Mouse (Mus musculus) c-Kit-positive CD71-positive TER-119-positive erythroid progenitor cells, embryonic 14.5 days (primary cell): ENCODE results near the gene Mcpt4.
"Not testable (repeated sequence)": the region's sequence is repeated elsewhere in the genome, so short reads cannot be mapped to it uniquely, and the experiment has no call there.

ENCODE experiments used
- DNase-seq: peaks from one replicate; pipeline ENCODE4 v3.0.0-alpha.2; 2013; ENCODE audit warnings: low spot score

The Mcpt4 gene

DNA sequence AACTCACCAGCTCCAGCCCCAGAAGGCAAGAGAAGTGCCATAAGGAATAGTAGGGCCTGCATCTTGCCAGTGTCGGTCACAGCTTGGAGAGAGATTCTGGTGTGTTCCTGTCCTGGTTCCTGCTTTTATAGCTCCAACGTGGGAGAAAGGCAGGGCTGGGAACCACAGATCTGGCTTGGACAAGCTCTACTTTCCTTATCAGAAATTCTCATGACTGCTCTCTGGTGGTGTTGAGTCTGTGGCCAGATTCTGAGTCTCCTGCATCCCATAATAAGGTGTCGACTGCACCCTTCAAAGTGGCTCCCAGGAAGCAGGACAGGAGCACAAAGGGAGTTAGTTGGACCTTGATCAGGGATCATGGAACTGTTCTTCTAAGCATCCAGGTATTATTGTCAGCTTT is at the start of gene Mcpt4:
TSS of gene Mcpt4 (minus strand) at position 101 of the 400 bp plus-strand sequence.
- not testable (repeated sequence) for DNase-seq

DNA sequence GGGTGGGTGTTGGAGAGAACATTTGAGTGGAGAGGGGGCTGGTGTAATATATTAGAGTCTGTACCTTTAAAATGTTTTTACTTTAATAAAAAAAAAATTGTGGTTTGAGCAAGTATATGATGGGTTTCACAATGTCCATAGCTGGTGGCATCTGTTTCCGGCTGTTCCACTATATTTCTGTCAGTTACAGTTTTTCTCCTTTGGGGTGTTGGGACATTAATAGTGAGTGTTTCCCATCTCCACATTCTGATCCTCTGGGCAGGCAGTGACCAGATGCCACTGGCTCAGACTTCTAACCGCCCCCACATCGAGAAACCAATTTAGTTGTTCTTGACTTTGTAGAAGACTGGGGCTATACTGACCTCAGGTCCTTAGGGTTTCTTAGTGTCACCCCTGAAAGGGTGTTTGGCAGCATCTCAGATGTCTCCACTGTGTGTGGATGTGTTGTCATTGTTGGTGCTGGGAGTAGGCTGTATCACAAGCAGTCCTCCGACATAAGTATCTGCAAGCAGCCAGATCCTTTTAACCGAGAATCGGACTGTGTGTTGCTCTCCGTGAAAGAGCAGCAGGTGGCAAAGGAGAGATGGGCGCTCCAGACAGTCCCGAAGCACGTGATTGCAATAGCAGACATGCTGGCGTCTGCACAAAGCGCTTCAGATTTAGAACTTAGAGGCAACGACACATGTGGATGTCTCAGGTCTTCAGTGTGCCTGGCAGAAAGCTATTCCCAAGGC is 43.5 kb upstream of the Mcpt4 start:
- no peak for DNase-seq

DNA sequence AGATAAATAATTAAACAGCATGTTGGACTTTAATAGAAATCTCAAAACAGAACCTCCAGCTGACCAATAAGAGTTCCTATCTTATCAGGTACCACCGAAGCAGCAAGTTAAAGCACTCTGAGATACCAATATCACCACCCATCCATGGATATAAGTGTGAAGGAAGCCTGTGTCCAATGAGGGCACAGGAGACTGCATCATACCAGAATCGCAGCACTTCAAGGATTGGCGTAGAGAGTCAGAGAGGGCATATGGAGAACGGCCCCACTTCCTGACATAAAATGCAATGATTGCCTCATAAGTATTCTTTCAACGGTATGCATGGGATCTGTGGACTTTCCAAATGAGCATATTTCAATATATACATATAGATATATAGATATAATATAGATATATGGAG is 42.9 kb upstream of the Mcpt4 start:
- DNase-seq: no peak

DNA sequence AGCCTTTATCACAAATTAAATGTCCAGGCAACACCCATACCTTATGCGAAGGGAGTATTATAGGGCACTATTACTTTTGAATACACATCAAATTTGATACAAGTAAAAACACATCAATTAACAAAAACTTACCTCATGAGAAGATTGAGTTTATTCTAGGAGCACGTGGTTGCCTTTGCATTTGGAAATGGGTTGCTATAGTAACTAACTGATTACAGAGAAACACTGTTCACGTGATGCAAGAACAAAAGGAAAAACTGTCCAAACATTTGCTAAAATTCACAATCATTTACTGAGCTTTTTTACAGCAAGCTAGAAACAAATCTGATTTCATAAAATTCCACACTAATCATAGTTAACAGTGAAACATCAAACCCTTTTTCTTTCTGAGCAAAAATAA is 41.3 kb upstream of the Mcpt4 start:
- DNase-seq: no peak

DNA sequence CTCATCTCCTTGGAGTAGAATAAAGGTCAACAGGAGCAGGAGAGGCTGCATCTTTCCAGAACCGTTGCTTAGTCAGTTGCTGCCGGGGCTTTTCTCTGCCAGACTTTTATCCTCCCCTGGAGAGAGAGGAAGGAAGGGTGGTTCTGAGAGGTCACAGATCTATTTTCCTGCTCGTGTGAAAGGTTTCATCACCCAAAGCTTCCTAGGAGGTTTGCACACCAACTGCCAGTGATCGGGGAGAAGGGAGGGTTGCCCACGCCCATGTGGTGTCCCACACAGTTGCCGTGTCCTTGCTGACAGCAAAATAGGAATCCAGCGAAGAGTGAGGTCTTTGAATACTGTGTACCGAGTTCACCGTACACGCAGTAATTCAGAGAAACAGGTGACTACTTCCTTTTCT is 40.3 kb upstream of the Mcpt4 start, which contains the start of gene Ctsg:
TSS of gene Ctsg (minus strand) at position 189 of the 400 bp plus-strand sequence.
- DNase-seq: no peak

DNA sequence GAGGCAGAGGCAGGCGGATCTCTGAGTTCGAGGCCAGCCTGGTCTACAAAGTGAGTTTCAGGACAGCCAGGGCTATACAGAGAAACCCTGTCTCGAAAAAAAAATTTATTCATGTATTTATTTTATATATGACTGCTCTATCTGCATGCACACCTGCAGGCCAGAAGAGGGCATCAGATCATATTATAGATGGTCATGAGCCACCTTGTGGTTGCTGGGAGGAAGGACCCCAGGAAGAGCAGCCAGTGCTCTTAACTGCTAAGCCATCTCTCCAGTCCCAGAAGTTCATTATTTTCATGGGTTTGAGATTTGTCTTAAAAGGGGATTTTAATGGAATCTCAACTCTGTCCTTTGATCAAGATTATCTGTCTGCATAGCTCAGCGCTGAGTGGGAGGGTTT is 36.8 kb upstream of the Mcpt4 start:
- peak; percentile 24 for DNase-seq

DNA sequence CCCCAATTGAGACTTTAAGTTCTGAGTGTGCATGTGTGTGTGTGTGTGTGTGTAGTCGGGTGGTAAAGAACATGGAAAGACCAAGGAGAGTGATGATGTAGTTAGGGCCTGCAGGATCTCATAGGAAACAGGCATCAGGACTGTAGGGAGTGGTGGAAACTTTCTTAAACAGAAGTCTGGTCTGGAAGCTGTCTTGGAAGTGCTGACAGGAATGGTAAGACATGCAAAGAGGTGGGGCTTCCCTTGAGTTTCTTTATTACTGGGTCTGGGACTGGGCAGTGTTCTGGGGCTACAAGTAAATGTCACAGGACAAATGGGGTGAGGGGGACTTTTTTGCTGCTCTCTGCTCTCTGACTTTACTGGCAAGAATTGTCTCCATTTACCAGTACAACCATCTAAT is 35.5 kb upstream of the Mcpt4 start:
- DNase-seq: no peak

DNA sequence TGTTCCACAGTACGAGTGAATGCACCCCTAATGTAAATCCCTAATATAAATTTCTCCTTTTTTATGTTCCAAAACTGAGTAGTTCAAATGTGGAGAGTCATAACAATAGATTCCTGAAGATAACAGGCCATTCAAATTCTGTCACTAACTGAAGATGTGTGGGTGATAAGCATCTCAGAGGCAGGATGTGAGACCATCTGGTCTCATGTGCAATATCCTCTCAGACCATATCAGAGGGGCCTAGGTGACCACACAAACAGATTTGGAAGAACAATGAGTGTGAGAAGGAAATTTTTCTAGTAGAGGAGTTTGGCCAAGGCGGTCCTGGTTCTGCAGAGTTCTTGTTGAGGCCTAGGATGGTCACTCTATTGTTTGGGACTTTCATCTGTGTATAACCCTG is 31.2 kb upstream of the Mcpt4 start:
- no peak for DNase-seq

DNA sequence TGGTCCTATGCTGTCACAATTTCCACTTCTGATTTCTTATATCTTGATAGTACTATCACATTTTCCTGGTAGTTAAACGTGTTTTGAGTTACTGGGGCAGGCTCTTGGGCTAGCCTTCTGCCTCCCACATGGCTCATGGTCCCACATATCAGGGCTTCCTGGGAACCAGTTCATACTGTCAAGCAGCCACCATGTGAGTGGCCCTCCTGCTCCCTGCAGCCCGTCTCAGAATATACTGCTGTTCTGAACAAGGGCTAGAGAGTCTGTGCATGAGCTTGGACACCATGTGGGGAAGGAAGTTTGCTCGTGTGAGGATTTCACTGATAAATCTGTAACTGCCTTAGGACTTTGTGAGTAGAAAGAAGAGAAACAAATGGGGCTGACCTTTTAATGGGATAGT is 24.6 kb upstream of the Mcpt4 start:
- no peak for DNase-seq

DNA sequence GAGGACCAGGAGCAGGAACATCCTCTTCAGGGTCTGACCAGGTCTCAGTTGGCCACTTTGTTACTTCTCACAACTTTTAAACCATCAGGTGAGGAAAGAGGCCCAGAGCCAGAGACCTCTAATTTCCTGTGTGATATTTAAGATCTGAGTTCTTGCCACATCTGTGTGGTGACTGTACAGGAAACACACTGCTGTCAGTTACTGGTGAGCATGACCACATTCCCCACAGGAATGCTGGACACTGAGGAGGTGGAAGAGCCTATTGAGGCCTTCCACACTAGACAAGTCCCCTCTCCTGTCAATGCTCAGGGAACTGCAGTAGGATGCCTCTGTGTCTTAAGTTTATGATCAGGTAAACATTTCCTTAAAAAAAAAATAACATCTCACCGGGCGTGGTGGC is 23.1 kb upstream of the Mcpt4 start, which contains the start of gene Mcpt8:
TSS of gene Mcpt8 (minus strand) at position 107 of the 400 bp plus-strand sequence.
- no peak for DNase-seq

DNA sequence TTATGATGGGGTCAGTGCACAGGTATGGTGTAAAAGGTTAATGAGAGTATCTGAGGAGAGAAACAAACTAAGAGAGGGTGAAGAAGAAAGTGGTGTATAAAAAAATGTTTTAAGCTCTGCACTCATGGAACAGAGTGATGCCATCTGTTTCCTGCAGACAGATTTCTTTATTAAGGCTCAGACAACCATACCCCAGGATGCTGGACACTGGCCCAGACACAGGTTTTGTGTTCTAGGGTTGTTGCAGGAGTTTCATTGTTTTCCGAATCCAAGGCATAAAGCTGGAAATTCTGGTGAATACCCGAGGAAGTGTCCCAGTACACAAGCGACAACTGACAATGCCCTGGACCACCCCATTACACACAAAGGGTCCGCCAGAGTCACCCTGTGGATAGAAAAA is 19.9 kb upstream of the Mcpt4 start:
- no peak for DNase-seq

DNA sequence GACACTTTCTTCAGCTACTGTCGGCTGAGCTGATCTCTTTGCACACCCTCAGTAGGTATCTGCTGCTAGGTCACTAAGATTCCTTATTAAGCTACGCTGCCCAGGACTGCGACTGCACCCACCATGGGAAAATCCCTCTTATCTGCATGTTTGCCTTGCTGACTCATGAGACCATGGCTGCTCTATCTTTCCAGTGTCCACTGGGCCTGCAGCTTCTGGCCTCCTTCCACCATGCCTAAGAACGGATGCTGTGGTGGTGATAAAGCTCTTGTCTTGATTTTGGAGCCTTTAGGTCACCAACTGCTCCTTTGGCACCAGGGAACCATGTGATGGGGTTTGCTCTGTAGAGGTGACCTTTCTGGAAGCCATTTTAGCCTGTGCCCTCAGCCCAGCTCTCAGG is 4.4 kb downstream of the Mcpt4 start:
- no peak for DNase-seq

DNA sequence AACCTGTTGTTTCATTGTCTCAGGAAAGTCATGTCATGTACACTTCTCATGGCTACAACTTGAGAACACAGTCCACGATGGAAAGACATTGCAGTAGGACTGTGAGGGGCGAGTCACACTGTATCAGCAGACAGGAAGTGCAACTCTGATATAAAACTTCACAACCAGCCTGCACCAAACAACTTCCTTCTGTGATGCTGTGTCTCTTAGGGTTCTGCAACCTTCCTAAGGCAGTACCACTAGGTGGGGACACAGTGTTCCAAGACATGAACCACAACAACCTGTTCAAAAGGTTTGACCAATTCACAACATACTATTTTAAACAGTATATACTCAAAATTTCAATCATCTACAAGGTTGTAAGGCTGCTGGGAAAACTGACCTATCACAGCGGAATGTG is 6.7 kb downstream of the Mcpt4 start:
- DNase-seq: no peak

DNA sequence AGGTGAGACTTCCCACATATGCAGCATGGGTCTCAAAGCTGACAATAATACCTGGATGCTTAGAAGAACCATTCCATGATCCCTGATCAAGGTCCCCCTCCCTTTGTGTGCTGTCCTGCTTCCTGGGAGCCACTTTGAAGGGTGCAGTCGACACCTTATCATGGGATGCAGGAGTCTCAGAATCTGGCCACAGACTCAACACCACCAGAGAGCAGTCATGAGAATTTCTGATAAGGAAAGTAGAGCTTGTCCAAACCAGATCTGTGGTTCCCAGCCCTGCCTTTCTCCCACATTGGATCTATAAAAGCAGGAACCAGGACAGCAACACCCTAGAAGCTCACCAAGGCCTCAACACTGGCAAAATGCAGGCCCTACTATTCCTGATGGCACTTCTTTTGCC is 20.3 kb downstream of the Mcpt4 start, which contains the start of gene Mcpt2:
TSS of gene Mcpt2 (plus strand) at position 250 of the 400 bp plus-strand sequence.
- DNase-seq: not testable (repeated sequence)

DNA sequence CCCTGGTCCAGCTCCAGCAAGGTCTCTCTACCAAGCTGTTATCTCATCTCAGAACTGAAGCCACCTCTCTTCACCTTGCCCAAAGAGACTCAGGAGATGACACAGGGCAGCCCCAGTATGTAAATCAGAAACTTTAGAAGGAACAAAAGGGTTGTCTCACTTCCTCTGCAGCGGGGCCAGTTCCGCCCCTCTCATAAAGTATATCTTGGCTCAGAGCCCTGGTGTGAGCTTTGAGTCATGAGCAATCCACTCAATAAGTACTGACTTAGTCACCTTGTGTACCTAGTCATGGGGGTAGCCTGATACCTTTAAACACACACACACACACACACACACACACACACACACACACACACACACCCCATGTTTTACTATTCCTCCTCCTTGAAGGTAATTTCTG is 27.7 kb downstream of the Mcpt4 start:
- no peak for DNase-seq

DNA sequence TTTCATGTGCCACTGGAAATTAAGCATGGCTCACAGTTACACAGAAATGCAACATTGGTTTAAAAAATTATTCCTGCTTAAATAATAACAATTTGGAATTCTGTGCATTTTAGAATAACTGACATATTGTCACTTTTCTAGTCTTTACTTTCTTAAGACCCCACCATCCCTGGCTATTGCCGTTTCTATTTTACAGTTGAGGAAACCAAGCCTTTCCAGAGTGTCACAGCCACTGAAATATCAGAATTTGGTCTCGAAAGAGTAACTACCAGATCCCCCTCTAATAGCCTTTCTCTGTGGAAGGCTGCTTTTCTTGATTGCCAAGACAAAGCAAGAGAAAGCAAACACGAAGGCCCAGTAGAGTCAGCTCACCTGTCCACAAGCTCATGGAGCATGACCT is 31.7 kb downstream of the Mcpt4 start, which contains the start of gene Mcpt9:
TSS of gene Mcpt9 (minus strand) at position 101 of the 400 bp plus-strand sequence.
- not testable (repeated sequence) for DNase-seq

DNA sequence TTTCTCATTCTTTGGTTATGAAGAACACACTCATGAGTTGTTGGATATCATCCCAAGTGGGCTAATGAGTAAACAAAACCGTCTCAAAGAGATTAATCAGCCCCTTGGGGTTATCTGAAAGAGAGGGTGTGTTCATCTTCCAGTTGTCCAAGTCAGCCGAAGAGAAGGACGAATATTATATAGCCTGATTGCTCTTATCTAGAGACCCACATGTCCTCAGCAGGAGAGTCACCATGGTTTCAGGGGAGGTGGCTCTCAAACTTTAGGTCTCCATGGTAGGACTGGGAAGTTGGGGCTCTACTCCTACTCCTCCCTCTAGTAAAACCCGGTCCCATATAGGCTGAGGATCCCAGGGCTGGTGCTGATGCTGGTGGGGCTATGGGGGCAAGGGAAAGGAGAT is 40.8 kb downstream of the Mcpt4 start:
- peak; percentile 73 for DNase-seq

DNA sequence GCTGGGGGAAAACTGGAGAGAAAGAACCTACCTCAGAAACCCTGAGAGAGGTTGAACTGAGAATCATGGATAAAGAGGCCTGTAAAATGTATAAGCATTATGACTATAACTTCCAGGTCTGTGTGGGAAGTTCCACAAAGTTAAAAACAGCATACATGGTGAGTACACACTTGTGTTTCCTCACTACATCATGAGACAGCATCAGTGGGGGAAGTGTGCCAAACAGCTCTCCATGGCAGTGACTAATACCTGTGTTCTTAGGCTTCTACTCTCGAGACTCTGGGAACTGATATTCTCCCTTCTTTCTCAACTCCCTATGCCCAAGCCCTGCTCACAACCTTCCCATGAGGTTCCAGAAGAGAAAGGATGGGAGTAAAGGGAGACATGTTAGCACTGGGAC is 42.7 kb downstream of the Mcpt4 start:
- no peak for DNase-seq

DNA sequence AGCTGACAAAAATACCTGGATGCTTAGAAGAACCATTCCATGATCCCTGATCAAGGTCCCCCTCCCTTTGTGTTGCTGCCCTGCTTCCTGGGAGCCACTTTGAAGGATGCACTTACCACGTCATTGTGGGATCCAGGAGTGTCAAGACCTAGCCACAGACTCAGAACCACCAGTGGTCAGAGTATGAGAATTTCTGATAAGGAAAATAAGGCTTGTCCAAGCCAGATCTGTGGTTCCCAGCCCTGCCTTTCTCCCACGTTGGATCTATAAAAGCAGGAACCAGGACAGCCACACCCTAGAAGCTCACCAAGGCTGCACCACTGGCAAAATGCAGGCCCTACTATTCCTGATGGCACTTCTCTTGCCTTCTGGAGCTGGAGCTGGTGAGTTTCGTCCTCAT is 44.4 kb downstream of the Mcpt4 start, which contains the start of gene Mcpt1:
TSS of gene Mcpt1 (plus strand) at position 301 of the 400 bp plus-strand sequence.
- not testable (repeated sequence) for DNase-seq

DNA sequence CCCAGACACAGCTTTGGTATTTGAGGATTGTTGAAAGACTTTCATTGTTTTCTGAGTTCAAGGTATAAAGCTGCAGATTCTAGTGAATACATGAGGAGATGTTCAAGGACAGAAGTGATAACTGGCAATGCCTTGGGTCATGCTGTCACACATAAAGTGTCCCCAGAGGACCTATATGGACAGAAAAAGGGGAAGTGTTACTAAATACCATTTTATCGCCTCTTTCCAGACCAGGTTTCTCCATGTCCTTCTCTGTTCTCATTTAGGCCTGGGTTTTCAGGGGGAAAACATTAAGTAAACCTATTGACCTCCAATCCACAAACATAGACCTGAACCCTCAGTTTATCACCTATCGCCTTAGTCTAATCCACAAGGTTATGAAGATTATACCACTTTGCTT is 48.2 kb downstream of the Mcpt4 start:
- no peak for DNase-seq

DNA sequence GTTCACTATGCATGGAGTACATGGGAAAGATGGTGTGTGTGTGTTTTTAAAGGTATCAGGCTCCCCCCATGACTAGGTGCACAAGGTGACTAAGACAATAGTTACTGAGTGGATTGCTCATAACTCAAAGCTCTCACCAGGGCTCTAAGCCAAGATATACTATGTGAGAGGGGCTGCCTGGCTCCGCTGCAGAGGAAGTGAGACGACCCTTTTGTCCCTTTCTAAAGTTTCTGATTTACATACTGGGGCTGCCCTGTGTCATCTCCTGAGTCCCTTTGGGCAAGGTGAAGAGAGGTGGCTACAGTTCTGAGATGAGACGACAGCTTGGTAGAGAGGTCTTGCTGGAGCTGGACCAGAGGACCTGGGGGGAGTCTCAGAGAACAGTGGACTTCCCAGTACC is 49.0 kb downstream of the Mcpt4 start:
- no peak for DNase-seq
